Mouse (Mus musculus) heart, postnatal 0 days (tissue): ENCODE measurements around the gene Insig2. TPM values are rescaled to one million over a fixed set of nuclear protein-coding genes. Genes with fewer than 3 reads are reported as not detected.
A peak's percentile ranks its signal among the peaks of the same experiment; 100 is the strongest.

ENCODE experiments used
- ATAC-seq: fragments of 200-750 bp; cut with Nextera tagmentation; 2 replicates; pipeline ENCODE4 v1.8.0; 2017; ENCODE audit warnings: low read depth, moderate number of reproducible peaks, moderate library complexity; ENCODE audit not compliant: insufficient read depth
- DNase-seq: peaks from one replicate; pipeline ENCODE4 v3.0.0-alpha.2; 2016; ENCODE audit warnings: low spot score
- H3K27ac ChIP-seq: fragments of 300-500 bp; sonication (generic); 2 replicates; pipeline ENCODE4 v1.5.1; 2014; ENCODE audit warnings: low read depth, mild to moderate bottlenecking
- H3K27me3 ChIP-seq: fragments of 300-500 bp; sonication (generic); 2 replicates; pipeline ENCODE4 v1.6.1; 2014; ENCODE audit warnings: low read length, mixed read lengths; ENCODE audit not compliant: control insufficient read depth, insufficient read depth
- H3K36me3 ChIP-seq: fragments of 300-500 bp; sonication (generic); replicated peaks from 2 replicates; pipeline ENCODE4 v1.6.1; 2014; ENCODE audit warnings: low read length, mixed read lengths; ENCODE audit not compliant: control insufficient read depth, insufficient read depth
- H3K4me1 ChIP-seq: fragments of 300-500 bp; sonication (generic); 2 replicates; pipeline ENCODE4 v1.6.1; 2014; ENCODE audit warnings: antibody characterized with exemption; ENCODE audit not compliant: control insufficient read depth, insufficient read depth
- H3K4me2 ChIP-seq: fragments of 300-500 bp; sonication (generic); 2 replicates; pipeline ENCODE4 v1.6.1; 2014; ENCODE audit warnings: low read depth, mild to moderate bottlenecking, low read length, moderate library complexity
- H3K4me3 ChIP-seq: fragments of 300-500 bp; sonication (generic); 2 replicates; pipeline ENCODE4 v1.5.1; 2014; ENCODE audit warnings: low read depth, low read length
- H3K9ac ChIP-seq: fragments of 300-500 bp; sonication (generic); replicated peaks from 2 replicates; pipeline ENCODE4 v1.6.1; 2014; ENCODE audit warnings: low read depth, low read length, mixed read lengths
- H3K9me3 ChIP-seq: fragments of 300-500 bp; sonication (generic); replicated peaks from 2 replicates; pipeline ENCODE4 v1.6.1; 2016; ENCODE audit warnings: low read length; ENCODE audit not compliant: control insufficient read depth
- CTCF ChIP-seq: IDR thresholded peaks from 2 replicates; pipeline ENCODE4 v1.5.1; 2016; ENCODE audit warnings: antibody characterized with exemption, control low read depth, low read depth
- EP300 ChIP-seq: IDR thresholded peaks from 2 replicates; pipeline ENCODE4 v1.6.1; 2016; ENCODE audit warnings: antibody characterized with exemption, low read depth
- WGBS: fragments of 180-500 bp; shearing (Covaris S2); extraction: QIAGEN DNeasy Blood & Tissue Kit; methylation state at CpG from one replicate; pipeline ENCODE4 v1.1.7; 2014; 5-methylcytosine and 5-hydroxymethylcytosine counted together
- polyA plus RNA-seq: library from polyadenylated mRNA; unstranded; fragments of >200 nt; fragmentation: Nextera tagmentation; extraction: Ambion mirVana; gene quantifications from 2 replicates; pipeline ENCODE4 v1.2.1, GENCODE M21; 2015
- total RNA-seq: library from RNA; depleted of rRNA; stranded (reverse); fragments of >200 nt; gene quantifications from 2 replicates; pipeline ENCODE4 v1.2.3, GENCODE M21; 2014; ENCODE audit warnings: low replicate concordance

Insig2 gene
- total and polyA plus RNA-seq, 2 experiments from 2014 or later, result 38.6 to 54.7 TPM

- Histone ChIP-seq H3K27me3 (no peaks in the 10 kb centered on the region), H3K4me2 (peak overlapping the region; percentile 70), H3K27ac (peak overlapping the region; percentile 87), H3K4me3 (peak overlapping the region; percentile 88), H3K9ac (peak overlapping the region; percentile 87), H3K4me1 (peaks cover 23% of the 10 kb centered on the region), H3K9me3 (no peaks in the 10 kb centered on the region), H3K36me3 (no peaks in the 10 kb centered on the region)
- peak; percentile 20 for DNase-seq
- ATAC-seq, result no peak
- TF ChIP-seq EP300, result no peak
- TF ChIP-seq CTCF, result no peak
- whole genome bisulfite sequencing, result 18% methylated on average over 18 of the region's 18 CpGs
Measured at GRCm38 (mm10) chr1:121326591-121327343, 5.6 kb downstream of the Insig2 start.

- DNase-seq, result no peak
- 61% methylated on average over 4 of the region's 4 CpGs for WGBS
Measured at GRCm38 (mm10) chr1:121323501-121323900, 8.9 kb downstream of the Insig2 start.

GRCm38 (mm10) chr1:121314766-121315428 is 17.5 kb downstream of the Insig2 start:
- DNase-seq (no peak), ATAC-seq (no peak)
- H3K9ac ChIP-seq, result no peak overlapping the region
- no peaks in the 10 kb centered on the region for H3K9me3 ChIP-seq
- no peak overlapping the region for H3K4me2 ChIP-seq
- WGBS, result 66% methylated on average over 3 of the region's 3 CpGs
- H3K27ac ChIP-seq, result no peak overlapping the region
- peaks cover 39% of the 10 kb centered on the region for H3K36me3 ChIP-seq
- no peaks in the 10 kb centered on the region for H3K27me3 ChIP-seq
- no peak for TF ChIP-seq CTCF
- TF ChIP-seq EP300, result no peak
- 0 out of 2 replicates have a peak, but pooled peaks cover 6% of the 10 kb centered on the region for H3K4me1 ChIP-seq
- H3K4me3 ChIP-seq, result no peak overlapping the region

More at GRCm38 (mm10) chr1:121323501-121323900, 8.9 kb downstream of the Insig2 start:
- Histone ChIP-seq H3K4me1 (peaks cover 16% of the 10 kb centered on the region), H3K4me3 (no peak overlapping the region), H3K4me2 (no peak overlapping the region), H3K9me3 (no peaks in the 10 kb centered on the region), H3K27me3 (no peaks in the 10 kb centered on the region), H3K27ac (no peak overlapping the region), H3K36me3 (peaks cover 8% of the 10 kb centered on the region), H3K9ac (no peak overlapping the region)
- TF ChIP-seq CTCF (no peak), EP300 (no peak)
- no peak for ATAC-seq

DNA sequence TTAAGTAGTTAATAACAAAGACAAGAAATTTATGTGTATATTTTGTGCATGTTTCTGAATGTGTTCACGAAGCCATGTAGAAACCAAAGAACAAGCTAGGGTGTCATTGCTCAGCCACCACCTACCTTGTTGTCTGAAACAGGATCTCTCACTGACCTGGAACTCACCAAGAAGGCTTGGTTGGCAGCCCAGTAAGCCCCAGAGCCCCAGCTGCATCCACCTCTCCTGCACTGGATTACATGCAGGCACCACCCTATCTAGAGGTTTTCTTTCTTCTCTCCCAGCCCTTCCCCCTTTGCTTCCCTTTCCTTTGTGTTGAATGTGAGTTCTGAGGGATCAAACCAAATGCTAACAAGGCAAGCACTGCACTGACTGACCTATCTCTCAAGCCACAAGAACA is 19.2 kb downstream of the Insig2 start:
- H3K4me1 ChIP-seq, result 0 out of 2 replicates have a peak, but pooled peaks cover 5% of the 10 kb centered on the region
- H3K27ac ChIP-seq, result no peak overlapping the region
- H3K9ac ChIP-seq, result no peak overlapping the region
- no peaks in the 10 kb centered on the region for H3K9me3 ChIP-seq
- peaks cover 31% of the 10 kb centered on the region for H3K36me3 ChIP-seq
- WGBS, result 92% methylated on average over 1 of the region's 1 CpGs
- no peak overlapping the region for H3K4me2 ChIP-seq
- TF ChIP-seq EP300 (no peak), CTCF (no peak)
- H3K27me3 ChIP-seq, result no peaks in the 10 kb centered on the region
- DNase-seq (no peak), ATAC-seq (no peak)
- H3K4me3 ChIP-seq, result no peak overlapping the region

- H3K4me3 ChIP-seq, result no peak overlapping the region
- H3K9me3 ChIP-seq, result no peaks in the 10 kb centered on the region
- 89% methylated on average over 4 of the region's 4 CpGs for WGBS
- H3K4me1 ChIP-seq, result no peaks in the 10 kb centered on the region
- ATAC-seq (no peak), DNase-seq (no peak)
- no peak overlapping the region for H3K4me2 ChIP-seq
- H3K9ac ChIP-seq, result no peak overlapping the region
- peaks cover 27% of the 10 kb centered on the region for H3K36me3 ChIP-seq
- no peaks in the 10 kb centered on the region for H3K27me3 ChIP-seq
- no peak overlapping the region for H3K27ac ChIP-seq
- TF ChIP-seq CTCF (no peak), EP300 (no peak)
Measured at GRCm38 (mm10) chr1:121312326-121312725, 20.1 kb downstream of the Insig2 start.
